In the genomic region with DNA sequence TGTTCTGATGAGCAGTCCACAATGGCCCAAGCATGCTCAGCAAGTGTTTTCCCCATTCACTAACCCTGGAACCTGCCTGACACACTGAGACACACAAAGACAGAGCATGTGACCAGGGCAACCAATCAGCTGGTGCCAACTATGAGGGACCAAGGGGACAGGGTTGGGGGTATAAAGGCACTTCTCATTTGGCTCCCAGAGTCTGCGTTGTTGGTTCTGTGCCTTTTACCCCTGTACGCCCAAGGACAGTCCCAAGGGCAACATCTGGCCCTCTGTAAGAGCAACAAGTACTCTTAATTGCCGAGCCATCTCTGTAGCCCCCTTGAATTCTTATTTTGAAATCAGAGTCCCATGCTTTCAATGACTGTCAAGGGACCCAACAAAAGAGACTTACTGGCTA, we compare ENCODE assay signal across 11 mouse cellular contexts.
"Had no signal": no experiment of that assay in that cellular context is flagged by ENCODE, and none has a peak within 500 bp of the region (broad histone marks: within the 10 kb centered on the region; RNA-seq: fewer than 3 reads in every experiment).

No protein-coding gene starts in this region.

- DNase-seq: lung, adult 18-20 months; lung, embryonic 14.5 days; lung, postnatal 10 days; lung, postnatal 4 days; midbrain, embryonic 14.5 days; right cerebral cortex, postnatal 25 days; right cerebral cortex, postnatal 4 days; spleen, adult 18-20 months; thymus, adult 18-20 months; thymus, postnatal 14 days; thymus, postnatal 36 days had no signal
